Mouse (Mus musculus): ENCODE results near the gene Schip1. TPM values are rescaled to one million over a fixed set of nuclear protein-coding genes. Genes with fewer than 3 reads are reported as not detected.

Schip1 gene
- total RNA-seq, 2 experiments from 2014 or later, result 317 to 338 TPM

DNA sequence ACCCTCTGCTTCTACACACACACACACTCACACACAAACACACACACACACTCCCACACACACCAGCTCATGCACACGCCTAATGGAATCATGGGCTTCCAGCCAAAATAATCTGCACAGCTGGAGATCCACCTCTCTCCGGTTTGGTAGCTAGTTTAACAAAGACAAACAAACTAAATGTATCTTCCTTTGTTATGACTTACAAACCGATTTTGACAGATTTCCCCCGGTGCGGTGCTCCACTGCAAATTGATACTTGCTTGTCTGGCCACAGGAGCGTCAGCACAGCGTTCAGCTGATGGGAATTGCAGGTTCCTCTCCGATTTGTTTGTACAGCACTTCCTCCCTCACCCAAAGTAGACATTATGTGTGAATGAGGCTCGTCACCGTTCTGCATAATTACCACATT, 310.5 kb downstream of the Schip1 start:
- no peak for DNase-seq (ENCODE audit: extremely low spot score in 1 of 2, low spot score in 1 of 2)

DNA sequence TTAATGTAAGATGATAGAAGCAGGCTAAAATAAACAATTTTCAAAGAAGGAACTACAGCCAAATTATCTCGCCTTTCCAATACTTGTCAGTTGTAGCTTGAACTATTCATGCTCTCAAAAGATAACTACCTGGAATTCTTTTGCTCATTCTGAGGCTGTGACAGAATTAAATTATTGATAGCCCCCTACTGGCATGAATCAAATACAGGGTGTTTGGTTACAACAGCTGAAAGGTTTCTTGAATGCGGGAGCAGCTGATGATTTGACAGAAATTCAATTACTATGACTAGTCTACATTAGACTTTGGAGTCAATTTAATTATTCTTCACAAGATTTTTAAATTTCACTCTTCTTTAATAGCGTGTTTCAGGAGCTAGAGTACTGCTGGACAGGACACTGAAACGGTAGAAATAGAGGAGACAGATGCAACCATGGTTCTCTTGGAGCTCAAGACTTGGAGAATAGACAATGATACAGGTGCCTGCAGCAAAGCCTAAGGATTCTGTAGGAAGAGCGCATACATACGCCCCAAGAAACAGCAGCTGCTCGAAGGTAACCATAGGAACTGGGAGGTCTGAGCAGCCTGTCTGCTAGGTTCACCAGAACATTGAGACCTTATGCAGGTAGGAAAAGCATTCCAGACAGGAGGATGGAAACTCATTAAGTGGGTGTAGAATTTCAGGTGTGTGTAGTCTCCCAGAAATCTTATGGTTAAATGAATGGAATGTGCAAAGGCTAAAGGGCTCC, 313.0 kb downstream of the Schip1 start:
- DNase-seq (ENCODE audit: extremely low spot score in 1 of 2, low spot score in 1 of 2), result no peak

DNA sequence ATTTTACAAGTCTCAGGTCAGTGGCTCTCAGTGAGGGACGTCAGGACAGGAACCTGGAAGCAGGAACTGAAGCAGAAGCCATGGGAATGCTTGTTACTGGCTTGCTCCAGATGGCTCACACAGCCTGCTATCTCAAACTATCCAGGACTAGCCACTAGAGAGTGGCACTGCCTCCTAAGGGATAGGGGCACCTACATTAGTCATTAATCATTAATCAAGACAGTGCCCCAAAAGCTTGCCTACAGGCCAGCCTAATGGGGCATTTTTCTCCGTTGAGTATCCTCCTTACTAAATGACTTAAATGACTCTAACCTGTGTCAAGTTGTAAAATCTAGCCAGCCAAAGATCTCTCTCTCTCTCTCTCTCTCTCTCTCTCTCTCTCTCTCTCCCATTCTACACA, 314.2 kb downstream of the Schip1 start:
- no peak for DNase-seq (ENCODE audit: extremely low spot score in 1 of 2, low spot score in 1 of 2)

DNA sequence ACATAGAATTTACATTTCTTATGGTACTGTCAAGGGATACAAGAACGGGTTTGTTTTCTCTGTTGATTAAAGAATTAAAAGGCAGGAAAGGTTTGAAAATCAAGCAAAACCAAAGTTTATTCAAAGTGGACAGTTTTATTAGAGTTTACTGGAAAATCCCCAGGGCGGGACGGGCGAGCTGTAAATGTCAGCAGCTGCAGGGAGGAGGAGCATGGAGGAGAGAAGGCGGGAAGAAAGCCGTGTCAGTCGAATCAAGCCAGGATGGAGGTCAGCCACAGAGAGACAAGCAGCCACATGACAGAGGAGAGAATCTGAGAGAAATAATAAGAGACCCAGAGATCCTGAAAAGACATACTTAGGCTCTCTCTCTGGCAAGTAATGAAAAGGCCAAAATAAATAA, 314.6 kb downstream of the Schip1 start:
- DNase-seq (ENCODE audit: extremely low spot score in 1 of 2, low spot score in 1 of 2), result no peak

DNA sequence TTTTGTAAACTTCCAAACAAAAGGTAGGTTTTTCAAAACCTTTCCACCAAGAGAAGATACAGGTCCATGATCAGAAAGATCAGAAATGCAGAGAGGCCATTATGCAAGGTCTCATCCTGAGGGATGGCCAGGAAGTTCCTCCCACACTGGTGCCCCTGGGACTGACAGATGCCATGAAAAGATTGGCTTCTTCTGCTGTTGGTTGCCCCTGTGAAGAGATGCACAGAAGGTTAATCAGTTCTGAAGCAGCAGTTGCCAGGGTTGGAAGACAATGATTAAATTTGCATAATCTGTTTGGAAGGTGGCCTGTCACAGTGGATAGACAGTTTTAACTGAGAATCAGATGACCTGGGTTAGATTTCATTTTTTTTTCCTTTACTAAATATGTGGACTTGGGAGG, 319.1 kb downstream of the Schip1 start:
- DNase-seq (ENCODE audit: extremely low spot score in 1 of 2, low spot score in 1 of 2), result no peak

DNA sequence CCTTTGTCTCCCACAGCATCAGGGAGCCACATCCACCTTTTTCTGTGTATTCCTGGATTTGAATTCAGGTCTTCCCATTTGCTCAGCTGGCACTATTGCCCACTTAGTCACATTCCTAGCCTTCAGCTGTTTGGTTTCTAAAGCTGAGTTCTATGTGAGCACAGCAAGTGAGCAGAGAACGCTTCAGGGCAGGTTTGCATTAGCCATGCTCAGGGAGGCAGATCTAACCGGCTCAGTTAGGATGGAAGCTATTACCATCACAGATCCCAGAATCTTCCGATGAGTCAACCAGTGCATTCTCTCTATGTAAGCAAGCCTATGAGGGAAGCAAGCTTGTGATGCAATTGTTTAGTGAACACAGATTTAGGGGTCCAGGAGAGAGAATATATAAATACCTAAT, 320.9 kb downstream of the Schip1 start:
- no peak for DNase-seq (ENCODE audit: extremely low spot score in 1 of 2, low spot score in 1 of 2)

DNA sequence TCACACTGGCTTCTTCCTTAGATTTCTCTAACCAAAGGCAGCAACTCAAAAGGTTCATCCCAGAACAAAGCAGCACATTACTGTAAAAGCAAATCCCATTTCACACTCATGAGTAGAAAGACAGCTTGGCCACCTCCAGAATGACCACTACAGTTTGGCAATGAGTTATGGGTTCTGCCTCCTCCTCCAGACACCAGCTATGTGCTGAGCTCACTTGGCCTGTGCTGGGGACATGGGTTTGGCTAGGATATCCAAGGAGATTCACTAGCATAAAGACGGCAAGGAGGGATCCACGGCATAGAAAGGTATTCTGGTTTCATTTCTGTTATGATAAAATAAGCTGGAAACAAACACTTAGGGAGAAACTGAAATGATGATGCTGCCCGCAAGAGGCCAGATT, 323.4 kb downstream of the Schip1 start:
- DNase-seq (ENCODE audit: extremely low spot score in 1 of 2, low spot score in 1 of 2), result no peak

DNA sequence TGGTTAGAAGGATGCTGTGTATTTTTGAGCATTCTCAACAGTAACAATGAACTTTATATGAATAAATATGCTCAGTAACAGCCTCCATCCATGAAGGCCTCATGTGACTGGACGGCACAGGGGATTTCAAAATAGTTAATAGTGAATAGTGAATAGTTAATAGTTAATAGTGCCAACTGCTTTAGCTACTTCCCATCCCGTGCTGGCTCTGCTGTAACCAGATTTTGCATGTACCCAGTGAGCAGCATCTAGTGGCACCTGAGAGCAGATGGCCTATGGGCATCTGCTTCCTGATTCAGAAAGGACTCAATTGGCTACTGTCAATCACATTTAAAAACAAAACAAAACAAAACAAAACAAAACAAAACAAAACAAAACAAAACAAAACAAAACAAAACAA, 329.0 kb downstream of the Schip1 start:
- no peak for DNase-seq (ENCODE audit: extremely low spot score in 1 of 2, low spot score in 1 of 2)

DNA sequence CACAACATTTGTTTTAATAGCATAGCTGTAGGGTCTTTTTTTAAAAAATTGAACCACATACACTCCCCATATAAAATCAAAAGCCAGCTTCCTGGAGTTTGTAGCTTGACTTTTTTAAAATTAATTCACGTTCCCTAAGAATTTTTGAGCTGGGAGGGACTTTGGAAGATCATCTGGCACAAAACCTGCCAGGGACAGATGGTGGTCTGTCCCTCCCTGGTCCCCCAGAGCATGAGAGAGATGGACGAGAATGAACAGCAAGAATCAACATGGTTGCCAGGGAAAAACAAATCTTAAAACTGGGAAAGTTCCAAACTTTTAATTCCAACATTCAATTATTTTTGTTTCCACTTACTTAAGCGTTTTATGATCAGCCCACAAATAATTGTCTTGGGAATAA, 334.1 kb downstream of the Schip1 start:
- no peak for DNase-seq (ENCODE audit: extremely low spot score in 1 of 2, low spot score in 1 of 2)

DNA sequence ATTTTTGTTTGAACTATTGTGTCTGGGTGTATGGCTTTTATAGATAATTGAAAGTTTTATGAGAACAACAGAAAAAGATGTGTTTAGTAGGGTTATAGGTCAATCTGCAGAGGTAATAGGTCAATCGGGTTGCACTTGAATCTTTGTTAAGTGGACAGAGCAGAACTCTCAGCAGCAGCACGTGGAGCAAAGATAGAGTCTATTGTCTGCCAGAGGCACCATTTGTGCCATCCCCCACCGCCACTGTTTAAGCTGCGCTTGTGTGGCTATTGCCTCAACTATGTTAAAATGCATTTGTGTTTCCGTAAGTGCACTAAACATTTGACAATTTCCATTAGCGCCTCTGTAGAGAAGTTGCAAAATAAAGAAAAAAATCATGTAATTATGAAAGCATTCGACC, 335.5 kb downstream of the Schip1 start:
- no peak for DNase-seq (ENCODE audit: extremely low spot score in 1 of 2, low spot score in 1 of 2)

DNA sequence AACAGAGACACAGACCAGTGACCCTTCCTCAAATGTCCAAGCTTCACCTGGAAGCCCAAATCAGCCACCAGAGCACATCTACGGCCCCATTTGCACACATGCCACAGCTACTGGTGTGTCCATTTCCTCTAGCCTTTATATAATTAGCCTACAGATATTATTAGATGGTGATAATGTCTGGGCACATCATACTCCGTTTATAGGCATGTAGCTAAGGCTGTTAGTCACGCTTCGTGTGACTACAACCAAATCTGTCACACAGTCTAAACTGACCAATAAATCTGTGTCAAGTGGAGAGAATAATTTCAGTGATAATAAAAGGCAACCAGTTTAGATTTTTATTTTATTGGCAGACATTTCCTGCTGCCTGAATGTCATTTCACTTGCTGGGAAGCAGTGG, 338.7 kb downstream of the Schip1 start:
- no peak for DNase-seq (ENCODE audit: extremely low spot score in 1 of 2, low spot score in 1 of 2)

DNA sequence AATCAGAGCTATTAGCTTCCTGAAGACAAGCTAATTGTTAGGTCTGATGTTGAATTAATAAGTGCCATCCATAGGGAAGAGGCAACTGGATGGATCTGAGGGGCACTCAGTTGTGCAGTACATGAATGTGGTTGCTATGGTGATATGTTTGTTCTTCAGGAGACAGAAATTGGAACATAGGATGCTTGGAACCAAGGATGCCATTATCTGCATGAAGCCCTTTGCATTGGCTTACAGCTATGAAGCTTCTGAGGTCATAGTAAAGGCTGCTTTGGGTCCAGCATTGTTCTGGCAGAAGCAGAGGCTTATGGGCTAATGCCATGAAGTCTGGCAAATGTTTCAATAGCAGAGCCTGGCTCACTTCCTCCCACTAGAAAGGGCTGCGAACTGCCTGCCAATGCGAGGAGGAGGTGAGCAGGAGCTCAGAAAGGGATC, 339.2 kb downstream of the Schip1 start:
- DNase-seq (ENCODE audit: extremely low spot score in 1 of 2, low spot score in 1 of 2), result peak in 1 of 2 experiments; percentile 19

DNA sequence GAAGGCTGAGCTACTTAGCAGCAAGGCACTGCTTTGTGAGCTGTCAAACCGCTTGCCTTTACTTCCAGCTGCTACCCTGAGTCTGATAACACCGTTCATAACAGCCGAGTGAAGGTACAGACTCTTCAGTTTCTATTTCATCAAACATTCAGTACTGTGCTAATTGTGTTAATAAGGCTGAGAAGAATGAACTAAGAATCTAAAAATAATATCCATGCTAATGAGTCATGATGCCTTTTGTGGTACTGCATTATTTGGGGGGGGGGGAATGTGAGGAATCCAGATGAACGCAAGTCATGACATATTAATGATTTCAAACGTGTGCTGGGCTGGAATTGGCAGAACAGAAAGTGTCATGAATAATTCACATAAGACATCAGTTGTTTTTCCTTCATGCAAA, 341.1 kb downstream of the Schip1 start:
- no peak for DNase-seq (ENCODE audit: extremely low spot score in 1 of 2, low spot score in 1 of 2)

DNA sequence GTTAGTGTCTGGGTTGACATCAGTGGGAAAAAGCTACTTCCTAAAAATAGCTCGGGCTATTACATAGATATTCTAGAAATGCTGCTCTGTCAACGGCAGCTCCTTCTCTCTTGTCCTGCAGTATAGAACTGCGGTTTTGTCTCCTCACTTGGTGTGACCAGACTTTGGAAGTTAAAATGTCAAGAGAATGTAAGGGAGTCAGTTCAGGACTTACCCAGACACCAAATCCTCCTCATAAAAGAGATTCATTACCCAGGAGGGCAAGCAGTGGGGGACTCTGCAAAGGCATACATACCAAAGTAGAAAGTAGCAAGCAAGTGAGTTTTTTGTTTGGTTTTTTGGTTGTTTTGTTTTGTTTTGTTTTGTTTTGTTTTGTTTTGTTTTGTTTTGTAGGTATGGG, 347.7 kb downstream of the Schip1 start:
- no peak for DNase-seq (ENCODE audit: extremely low spot score in 1 of 2, low spot score in 1 of 2)

DNA sequence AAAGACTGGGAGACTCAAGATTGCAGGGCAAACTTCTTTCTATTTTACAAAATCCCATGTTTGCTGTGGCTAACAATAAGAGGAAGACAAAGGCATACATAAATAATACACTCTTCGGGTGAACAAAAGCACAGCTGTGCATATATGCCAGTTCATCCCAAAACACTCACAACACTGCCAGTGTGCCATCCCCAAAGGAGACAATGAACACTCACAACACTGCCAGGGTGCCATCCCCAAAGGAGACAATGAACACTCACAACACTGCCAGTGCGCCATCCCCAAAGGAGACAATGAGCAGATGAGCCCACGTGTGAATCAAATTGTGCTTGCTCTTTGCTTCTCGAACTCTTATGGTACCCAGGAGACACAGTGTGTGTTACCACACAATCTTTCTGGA, 355.2 kb downstream of the Schip1 start:
- no peak for DNase-seq (ENCODE audit: extremely low spot score in 1 of 2, low spot score in 1 of 2)

DNA sequence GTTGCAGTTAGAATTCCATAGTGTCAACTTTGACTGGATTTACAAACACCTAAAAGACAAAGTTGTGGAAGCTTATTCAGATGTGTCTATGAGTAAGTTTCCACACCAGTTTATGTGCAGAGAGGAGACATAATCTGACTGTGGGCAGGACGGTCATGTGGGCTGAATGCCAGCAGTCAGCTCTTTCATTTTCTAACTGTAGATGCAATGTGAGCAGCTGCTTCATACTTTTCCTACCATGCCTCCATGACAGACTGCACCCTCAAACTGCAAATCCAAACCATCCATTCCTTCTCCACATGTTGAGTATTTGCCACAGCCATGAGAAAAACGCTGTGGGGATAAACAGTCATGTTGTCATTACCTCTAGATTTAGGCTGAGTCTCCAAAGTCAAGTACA, 356.3 kb downstream of the Schip1 start:
- DNase-seq (ENCODE audit: extremely low spot score in 1 of 2, low spot score in 1 of 2), result no peak

DNA sequence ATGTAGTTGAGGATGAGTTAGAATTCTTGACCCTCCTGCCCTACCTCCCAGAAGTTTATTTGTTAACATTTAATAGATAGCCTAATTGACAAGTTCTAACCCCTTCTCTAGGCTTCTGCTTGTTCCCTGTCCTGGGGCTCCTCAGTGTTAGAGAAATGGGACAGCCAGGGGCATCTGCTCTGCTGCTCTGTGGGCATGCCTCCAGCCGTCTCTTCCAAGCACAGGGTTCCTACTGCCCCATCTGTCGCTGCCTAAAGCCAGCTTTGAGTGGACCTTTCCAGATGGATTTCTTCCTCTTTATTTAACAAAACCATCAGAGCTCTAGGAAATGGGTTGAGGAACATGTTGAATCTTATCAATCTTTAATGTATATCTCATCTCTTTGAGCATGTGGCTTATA, 357.2 kb downstream of the Schip1 start:
- no peak for DNase-seq (ENCODE audit: extremely low spot score in 1 of 2, low spot score in 1 of 2)

DNA sequence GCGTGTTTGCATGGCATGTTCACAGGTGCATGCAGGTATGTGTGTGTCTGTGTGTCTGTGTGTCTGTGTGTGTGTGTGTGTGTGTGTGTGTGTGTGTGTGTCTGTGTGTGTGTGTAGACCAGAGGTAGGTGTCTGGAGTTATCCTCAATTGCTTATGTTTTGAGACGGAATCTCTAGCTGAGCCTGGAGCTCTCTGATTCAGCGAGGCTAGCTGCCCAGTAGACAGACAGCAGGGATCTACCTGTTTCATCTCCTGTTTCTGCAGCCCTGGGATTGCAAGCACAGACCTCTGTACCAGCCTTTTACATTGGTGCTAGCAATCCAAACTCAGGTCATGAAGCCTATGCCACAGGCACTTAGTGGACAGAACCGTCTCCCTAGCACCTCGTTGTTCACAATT, 363.5 kb downstream of the Schip1 start:
- DNase-seq (ENCODE audit: extremely low spot score in 1 of 2, low spot score in 1 of 2), result no peak

DNA sequence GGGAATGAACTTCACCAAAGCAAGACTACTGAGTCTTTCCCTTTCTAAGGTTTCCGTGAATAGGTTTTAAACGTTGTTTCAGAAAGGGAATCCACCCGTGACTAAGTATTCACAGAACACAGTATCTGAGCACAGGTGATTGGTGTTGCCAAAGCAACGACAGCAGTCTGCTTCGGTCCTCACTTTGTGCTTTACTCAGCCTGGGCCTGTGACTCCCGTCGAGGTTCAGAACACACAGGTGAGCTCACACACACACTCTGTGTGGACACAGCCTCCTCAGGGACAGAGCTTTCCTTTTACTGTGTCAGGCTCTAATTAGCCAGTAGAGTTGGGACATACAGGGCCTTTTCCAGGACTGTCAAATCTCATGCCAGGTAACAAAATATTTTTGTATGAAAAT, 369.8 kb downstream of the Schip1 start:
- no peak for DNase-seq (ENCODE audit: extremely low spot score in 1 of 2, low spot score in 1 of 2)

DNA sequence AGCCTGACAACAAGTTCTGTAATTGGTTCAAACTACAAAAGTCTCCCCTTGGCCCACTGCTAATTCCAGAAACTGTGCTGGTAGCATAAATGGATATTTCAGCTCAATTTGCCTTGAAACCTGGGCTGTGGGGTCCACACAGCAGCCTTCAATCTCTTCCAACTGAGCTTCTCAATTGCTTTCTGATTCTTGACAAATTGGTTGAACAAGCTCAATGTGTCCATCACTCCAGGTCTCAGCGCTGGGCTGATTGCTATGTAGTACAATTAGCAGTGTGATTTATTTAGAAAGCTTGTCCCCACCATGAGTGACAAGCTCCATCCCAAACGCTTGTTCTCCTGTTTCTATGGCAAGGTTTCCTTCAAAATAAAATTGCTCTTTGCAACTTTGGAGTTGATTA, 370.3 kb downstream of the Schip1 start:
- DNase-seq (ENCODE audit: extremely low spot score in 1 of 2, low spot score in 1 of 2), result no peak

DNA sequence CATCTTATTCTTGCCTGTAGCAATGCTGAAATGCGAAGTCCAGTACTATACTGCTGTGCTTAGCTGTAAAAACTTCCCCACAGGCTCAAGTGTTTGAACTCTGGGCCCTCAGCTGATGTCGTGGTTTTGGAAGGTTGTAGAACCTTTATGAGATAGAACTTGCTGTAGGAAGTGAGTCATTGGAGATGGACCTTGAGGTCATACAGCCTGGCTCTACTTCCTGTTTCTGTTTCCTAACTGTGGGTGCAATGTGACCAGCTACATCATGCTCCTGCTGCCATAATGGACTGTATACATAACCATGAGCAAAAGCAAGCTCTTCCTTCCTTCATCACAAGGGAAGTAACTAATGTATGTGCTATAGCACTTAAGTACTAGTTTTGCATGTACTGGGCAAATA, 383.9 kb downstream of the Schip1 start:
- no peak for DNase-seq (ENCODE audit: extremely low spot score in 1 of 2, low spot score in 1 of 2)

DNA sequence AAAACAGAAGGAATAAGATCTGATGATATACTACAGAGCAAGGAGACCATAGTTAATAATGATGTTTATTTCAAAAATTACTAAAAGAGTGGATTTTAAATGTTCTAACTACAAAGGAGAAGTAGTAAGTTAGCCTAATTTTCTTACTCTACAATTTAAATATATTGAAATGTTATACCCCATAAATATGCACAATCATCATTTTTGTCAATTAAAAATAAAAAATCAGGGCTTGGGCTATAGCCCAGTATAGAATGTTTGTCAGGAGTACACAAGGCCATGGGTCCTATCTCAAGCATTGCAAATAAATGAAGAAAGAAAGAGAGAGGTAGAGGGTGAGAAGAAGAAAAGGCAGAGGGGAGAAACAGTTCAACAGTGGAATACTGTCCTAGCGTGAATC, 387.0 kb downstream of the Schip1 start:
- DNase-seq (ENCODE audit: extremely low spot score in 1 of 2, low spot score in 1 of 2), result no peak

DNA sequence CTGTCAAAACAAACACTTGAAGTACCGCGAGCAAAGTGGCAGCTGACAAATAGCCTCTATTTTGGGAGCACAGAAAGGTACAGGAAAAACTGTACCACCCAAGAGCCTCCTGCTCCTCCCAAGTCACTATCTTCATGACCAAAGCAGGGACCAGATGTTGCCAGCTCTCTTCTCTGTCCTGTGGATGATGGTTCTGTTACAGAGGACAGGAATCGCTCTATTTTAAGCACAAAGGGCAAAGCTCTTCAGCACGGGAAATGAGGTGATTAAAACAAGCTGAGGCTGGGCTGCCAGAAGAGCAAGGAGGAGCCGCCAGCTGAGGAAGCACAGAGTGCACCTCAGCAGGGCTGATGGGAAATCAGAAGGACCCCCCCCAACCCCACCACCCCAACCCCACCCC, 388.7 kb downstream of the Schip1 start:
- no peak for DNase-seq (ENCODE audit: extremely low spot score in 1 of 2, low spot score in 1 of 2)
